Mouse (Mus musculus): ENCODE data around the gene Plxna4. TPM values are rescaled to one million over a fixed set of nuclear protein-coding genes. Genes with fewer than 3 reads are reported as not detected.

Gene Plxna4
- total RNA-seq, 2 experiments from 2014 or later, result 11.2 to 11.8 TPM

DNA sequence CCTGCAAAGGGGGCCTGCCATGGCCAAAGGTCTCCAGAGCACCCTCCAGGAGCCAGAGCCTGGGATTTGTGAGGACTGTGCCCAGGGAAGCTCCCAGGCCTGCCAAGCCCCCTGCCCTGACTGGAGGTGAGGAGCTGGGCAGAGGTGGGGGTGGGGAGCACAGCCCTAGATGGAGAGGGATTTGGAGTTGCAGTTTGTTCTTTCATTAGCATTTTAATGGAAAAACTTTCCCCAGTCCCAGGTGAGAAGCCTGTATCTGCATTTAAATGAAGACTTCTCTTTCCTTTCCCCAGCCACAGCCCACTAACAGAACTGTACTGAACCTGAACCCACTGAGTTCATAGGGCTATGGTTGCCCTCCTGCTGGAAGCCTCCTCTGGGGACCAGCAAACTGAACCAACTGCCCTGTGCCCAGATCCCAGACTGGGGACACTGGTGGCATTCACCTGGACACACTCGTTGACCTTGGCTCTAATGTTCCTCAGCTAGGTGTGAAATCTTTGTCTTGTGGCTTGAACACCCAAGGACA, 385.3 kb downstream of the Plxna4 start:
- intact Hi-C loops (cut with DNase I), result loop anchor here (5.0 kb wide), 1 partner anchor 390 kb away; no protein-coding TSS in a partner anchor

DNA sequence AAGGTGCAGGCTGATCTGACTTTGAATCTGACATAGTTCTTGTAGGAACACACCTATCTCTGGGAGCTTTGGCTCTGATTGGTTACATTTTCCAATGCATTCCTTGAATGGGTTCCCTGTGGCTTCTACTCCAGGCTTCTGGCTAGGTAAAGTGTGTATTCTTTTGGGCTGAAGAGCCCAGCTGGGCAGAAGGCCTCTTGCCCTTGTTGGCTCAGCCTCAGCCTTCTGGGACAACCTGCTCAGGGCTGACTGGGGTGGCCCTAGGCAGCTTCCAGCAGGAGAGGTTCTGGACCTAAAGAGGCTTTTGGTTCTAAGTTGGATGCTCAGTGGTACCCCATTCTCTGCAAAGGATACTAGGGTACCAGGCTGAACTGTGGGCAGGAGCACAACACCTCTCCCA, 386.5 kb downstream of the Plxna4 start:
- DNase-seq, result no peak
- intact Hi-C loops (cut with DNase I), result loop anchor here (5.0 kb wide), 1 partner anchor 391 kb away; no protein-coding TSS in a partner anchor

More for the DNA sequence above, 385.3 kb downstream of the Plxna4 start:
- DNase-seq, result no peak

DNA sequence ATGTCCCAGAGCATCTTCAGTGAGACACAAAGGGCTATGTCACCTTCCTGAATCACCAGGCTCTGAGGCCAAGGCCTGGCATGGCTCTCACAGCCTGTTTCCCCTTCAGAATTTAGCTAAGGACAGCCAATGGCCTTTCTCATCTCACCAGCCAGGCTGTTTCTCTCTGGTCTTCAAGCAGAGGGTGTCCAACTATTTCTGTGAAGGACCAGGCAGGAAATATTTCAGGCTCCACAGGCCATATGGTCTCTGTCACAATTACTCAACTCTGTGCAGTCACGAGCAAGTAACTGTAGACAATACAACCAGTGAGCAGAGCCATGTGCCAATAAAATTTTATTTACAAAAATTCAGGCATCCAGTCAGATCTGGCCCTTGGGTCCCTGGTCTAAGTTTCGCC, 388.4 kb downstream of the Plxna4 start:
- peak in 1 of 2 experiments; percentile 37 for DNase-seq
- intact Hi-C loops (cut with DNase I), result loop anchor here (5.0 kb wide), 1 partner anchor 393 kb away; no protein-coding TSS in a partner anchor

DNA sequence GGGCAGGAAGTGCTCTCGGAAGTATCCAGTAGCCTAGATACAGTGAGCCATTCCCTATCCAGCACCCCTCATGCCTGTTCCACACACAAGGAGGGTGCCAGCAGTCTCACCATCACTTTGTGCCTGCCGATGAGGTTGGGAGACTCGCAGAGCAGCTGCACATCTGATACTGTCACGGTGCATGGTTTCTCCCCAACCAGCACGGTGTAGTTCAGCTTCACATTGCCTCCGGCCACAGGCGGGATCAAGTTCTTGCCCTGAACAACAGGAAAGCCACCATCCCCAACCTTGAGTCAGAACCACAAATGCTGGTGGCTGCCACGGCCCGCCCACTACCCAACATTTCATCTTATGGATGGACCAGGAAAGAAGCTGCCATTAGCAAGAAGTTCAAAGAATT, 391.1 kb downstream of the Plxna4 start:
- intact Hi-C loops (cut with DNase I), result no loop called here
- DNase-seq, result no peak

DNA sequence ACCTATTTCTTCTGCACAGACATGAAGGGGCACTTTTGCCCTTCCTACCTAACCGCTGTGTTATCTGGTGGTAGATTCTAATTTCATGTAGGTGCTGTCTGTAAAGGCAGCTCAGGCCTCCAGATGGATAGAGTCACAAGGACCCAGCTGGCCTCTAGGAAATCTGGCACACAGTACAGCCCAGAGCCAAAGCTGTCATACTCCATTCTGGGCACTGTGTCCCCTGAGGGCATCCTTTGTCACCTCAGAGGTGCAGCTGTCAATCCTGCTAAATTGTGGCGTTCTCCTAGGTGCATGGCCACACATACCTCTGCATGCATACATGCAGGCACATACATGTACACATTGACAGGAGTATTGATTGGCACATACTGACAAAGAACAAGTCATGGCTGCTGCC, 394.9 kb downstream of the Plxna4 start:
- intact Hi-C loops (cut with DNase I), result no loop called here
- no peak for DNase-seq

DNA sequence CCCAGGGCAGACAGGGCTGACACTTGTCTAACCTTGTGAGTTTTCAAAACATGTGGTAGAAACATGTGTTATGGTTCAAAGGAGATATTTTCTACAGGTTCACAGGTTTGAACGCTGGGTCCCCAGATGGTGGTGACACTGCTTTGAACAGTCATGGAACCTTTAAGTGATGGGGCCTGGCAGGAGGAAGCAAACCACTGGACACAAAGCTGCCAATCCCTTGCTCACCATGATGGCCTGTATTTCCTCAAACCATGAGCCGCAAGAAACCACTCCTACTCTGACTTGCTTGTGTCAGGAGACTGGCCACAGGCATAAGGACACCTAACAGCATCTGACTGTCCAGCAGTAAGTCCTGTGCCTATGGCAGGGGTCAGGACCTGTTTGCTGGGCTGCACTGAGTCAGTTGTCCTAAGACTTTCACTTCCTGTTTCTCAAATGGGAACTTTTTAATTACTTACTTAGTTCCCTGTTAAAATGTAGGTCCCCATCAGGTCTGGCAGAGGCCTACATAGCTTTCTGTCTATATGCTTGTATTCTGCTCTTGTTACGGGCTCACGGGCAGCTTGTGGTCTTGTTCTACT, 403.5 kb downstream of the Plxna4 start:
- DNase-seq, result no peak
- intact Hi-C loops (cut with DNase I), result no loop called here

DNA sequence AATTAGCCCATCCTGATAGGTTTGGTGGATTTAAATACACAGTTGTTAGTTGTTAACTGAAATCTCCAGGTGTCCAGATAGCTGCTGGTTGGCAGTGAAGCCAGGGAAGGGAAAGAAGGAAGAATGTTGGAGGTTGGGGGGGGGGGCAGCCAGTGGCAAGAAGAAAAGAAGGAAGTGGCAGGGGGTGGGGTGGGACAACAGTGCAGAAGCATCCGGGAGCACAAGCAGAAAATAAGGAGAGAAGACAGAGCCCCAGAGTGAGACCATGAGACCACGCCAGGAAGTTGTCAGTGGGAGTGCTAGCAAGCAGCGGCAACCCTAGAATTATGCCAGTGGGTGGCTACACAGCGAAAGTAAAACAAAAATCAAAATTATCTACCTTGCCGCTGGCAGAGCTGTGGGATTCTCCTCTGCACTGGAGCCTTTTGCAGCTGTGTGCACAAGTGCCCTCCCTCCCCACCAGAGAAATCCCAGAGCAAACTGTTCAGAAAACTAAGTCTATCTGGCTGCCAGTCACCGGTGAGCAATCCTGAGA, 404.3 kb downstream of the Plxna4 start:
- DNase-seq, result no peak
- intact Hi-C loops (cut with DNase I), result no loop called here

DNA sequence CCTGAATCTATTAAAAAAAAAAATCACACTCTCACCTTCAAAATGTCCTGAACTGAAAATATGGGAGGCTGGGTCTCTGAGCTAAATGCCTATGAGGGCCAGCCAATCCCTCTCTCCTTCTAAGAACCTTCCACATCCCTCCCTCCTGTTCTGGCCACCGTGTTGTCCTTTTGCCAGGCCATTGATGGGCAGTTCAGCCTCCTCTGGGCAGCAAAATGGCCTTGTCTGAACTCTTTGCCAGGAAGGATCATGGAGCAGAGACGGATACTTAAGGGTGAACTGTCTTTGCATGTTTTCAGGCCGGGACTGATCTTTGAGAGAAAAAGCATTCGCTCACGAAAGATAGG, 408.0 kb downstream of the Plxna4 start:
- intact Hi-C loops (cut with DNase I), result no loop called here
- no peak for DNase-seq

DNA sequence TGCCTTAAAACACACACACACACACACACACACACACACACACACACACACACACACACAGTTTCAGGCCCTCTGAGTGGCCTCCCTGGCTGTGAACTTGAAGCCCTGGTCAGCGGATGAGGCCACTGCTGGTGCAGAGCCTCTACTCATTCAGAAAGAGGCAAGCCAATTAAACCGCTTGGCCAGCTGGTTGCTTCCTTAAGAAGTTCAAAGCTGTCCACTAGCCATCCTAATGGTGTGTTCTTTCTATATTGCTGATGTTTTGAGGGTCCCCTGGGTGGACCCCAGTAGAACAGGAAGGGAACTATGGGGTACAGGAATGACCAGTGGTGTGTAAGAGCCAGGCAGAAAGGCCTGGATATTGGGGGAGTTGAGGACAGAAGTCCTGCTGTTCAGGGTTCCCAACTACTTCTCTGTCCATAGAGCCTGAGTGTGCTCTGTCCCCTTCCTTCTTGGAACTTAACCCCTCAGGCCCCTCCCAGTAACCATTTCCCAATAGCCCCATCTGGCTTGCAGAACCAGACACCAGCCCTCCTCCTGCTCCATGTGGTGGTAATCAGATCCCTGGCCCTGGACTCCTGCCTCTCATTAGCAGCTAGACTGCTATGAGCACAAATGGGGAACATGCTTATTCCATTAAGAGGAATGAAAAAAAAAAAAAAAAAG, 408.5 kb downstream of the Plxna4 start:
- intact Hi-C loops (cut with DNase I), result no loop called here
- peak in 1 of 2 experiments; percentile 13 for DNase-seq

DNA sequence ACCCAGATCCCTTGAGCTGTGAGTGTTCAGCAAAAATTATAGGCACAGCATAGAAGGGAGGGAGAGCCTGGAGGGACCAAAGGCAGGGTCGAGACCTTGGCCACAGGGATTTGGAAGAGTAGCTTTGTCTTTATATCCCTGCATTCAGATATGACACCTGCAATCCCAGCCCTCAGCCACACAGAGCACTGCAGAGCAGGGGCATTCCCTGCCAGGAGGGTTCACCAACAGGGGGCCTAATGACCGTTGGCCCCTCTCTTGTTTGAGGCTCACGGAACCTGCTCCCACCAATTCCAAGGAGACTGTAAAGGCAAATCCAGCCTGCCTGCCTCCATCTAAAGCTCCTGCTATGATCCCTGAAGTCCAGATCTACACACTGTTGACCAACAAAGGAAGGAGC, 410.1 kb downstream of the Plxna4 start:
- intact Hi-C loops (cut with DNase I), result no loop called here

DNA sequence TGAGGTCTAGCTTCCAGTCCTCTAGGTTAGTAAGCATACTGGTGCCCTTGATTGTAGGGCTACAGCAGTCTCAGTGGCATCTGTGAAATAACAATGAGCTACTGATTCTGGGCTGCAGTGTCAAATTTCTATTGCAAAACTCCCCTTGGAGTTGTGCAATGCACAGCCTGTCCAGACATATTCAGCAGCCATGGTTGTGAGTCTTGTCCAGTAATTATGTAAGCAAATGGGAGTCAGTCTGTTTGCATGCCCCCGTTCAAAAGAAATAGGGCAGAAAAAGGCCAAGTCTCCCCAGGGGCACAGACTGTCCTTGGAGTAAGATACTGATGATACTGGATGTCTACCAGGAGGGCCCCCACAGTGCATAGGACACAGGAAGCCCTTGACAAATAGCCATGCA, 420.3 kb downstream of the Plxna4 start:
- intact Hi-C loops (cut with DNase I), result loop anchor here (10.0 kb wide), 1 partner anchor 233 kb away; no protein-coding TSS in a partner anchor
- peak; percentile 20 to 35 for DNase-seq

More for the DNA sequence above, 410.1 kb downstream of the Plxna4 start:
- no peak for DNase-seq

DNA sequence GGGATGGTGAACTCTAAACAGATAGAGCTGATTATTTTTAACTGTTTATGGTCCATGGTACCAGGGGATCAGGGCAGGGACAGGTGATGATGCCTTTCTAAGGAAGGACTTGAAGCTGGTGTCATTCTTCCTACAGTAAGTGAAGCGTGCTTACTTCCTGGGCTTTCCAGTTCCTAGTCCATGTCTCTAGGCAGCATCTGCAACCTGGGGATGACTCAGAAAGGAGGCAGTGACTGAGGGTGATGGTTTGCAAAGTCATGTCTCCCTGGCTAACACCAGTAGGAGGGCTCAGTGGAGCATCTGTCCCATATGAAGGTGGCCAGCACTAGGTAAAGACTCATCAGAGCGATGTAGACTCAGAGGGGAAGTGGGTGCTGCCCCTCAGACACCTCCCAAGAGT, 427.6 kb downstream of the Plxna4 start:
- intact Hi-C loops (cut with DNase I), result loop anchor here (10.0 kb wide), 1 partner anchor 226 kb away; no protein-coding TSS in a partner anchor
- no peak for DNase-seq

DNA sequence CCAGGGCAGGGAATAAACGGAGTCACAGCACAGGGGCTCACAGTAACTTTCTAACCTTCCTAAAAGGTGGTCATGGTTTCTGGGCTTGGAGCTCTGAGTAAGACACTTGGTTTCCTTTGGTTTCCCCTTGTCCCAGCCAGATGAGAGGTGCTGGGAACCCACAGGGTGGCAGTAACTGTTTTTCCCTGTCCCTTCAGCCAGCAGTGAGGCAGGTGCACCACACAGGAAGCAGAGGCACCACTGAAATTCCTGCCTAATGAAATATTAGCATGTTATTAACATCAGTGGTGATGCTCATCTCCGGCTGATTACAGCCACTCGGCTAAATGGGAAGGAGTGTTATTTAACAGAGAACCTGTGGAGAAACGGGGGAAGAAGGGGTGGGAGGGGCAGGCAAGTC, 428.1 kb downstream of the Plxna4 start:
- no peak for DNase-seq
- intact Hi-C loops (cut with DNase I), result loop anchor here (10.0 kb wide), 1 partner anchor 225 kb away; no protein-coding TSS in a partner anchor

DNA sequence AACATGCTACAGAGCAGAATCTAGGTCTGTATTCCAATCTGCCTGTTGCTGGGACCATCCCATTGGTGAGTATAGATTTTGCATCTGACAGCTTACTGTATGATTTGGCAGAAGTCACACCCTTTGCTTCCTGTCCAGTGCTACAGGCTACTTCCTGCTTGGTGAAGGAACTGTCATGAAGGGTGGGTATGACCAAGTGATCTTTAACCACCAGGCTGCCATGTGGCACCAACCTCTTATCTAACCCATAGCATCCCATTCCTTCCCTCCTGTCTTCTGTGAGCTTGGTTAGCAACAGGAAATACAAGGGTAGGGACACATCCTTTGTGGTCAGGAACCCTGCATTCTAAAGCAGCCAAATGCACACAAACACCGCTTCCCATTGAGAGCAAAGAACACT, 429.6 kb downstream of the Plxna4 start:
- intact Hi-C loops (cut with DNase I), result no loop called here
- no peak for DNase-seq

DNA sequence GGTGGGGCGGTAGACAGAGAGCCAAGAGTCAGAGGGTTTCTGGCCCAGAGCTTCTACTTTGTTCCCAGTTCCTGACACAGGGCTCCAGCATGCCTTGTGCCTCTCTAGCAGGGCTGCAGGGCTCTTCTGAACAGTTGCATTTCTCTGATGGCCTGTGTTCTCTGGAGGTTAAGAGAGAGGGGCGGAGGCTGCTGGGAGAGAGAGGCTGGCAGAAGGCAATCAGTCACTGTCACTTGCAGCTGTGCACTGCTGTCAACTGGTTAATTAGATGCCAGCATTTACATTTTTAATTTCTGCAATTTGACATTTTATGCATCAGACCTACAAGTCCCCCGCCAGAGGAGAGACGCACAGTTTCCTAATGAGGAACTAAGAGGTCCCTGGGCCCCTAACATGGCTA, 434.8 kb downstream of the Plxna4 start:
- intact Hi-C loops (cut with DNase I), result no loop called here
- DNase-seq, result no peak

DNA sequence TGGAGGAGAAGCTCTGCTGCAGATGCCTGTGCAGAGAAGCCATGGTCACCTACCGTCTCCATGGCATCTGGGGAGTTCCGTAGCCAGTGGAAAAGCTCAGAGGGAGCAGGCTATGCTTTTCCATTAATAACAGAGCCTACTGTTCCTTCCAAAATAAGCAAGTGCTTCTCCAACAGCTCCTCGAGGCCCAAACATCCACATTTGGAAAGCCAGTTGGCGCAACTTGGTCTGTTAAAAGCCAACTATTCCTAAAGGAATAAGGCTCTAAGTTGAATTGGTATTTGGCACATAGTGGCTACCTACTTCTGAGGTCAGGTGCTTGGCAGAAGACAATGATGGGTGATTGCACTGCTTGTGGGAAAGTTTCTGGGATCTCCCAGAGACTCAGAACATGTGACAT, 437.2 kb downstream of the Plxna4 start:
- DNase-seq, result peak; percentile 9 to 11
- intact Hi-C loops (cut with DNase I), result no loop called here

DNA sequence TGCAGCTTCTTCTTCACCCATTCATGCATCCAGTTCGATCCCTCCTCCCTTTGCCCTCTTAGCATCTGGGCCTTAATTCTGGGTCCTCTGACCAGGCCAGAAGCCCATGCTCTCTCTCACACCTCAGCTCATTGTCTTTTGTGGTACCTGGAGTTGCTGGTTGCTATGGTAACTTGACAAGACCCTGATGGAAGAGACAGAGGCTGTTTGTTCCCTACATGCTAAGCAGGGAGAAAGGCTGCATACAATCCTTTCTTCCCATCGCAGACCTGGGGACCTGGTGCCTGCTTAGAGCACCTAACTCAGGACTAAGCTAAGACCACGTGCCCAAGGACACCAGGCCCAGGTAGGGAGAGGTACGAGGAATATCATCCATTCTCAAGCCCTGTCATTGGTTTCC, 443.2 kb downstream of the Plxna4 start:
- intact Hi-C loops (cut with DNase I), result no loop called here
- DNase-seq, result no peak

DNA sequence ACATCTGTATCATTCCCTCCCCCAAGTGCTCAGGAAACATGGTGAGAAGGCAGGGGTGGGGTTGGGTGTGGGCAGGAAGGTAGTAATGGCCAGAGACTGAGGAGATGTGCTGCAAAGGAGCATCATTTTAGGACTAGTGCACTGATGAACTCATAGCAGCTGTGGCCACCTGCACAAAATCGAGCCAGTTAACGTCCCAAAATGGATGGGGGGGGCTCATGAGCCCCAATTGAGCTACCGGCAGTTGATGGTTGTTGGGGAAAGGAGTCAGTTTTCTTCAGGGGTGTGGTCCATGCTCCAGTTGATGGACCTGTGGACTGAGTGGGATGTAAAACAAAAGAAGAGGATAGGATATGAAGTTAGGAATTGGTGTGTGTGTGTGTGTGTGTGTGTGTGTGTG, 448.5 kb downstream of the Plxna4 start:
- intact Hi-C loops (cut with DNase I), result no loop called here
- no peak for DNase-seq

DNA sequence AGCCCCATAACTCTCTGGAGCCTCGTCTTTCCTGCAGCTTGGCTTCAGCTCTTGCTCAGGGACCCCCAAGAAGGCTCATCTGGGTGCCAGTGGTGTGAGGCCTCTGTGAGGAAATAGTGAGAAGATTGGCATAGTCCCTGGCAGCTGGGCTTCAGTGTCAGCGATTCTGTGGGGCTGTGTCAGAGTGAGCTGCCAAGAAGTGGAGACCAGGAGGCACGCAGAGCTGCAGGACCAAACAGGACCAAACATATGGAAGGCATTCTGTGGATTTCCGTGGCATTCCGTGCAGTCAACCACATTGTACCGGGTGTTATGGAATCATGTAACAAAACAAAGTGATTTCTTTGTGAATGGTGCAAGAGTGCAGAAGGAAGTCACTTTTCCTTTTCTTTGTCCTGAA, 461.1 kb downstream of the Plxna4 start:
- intact Hi-C loops (cut with DNase I), result no loop called here
- no peak for DNase-seq

DNA sequence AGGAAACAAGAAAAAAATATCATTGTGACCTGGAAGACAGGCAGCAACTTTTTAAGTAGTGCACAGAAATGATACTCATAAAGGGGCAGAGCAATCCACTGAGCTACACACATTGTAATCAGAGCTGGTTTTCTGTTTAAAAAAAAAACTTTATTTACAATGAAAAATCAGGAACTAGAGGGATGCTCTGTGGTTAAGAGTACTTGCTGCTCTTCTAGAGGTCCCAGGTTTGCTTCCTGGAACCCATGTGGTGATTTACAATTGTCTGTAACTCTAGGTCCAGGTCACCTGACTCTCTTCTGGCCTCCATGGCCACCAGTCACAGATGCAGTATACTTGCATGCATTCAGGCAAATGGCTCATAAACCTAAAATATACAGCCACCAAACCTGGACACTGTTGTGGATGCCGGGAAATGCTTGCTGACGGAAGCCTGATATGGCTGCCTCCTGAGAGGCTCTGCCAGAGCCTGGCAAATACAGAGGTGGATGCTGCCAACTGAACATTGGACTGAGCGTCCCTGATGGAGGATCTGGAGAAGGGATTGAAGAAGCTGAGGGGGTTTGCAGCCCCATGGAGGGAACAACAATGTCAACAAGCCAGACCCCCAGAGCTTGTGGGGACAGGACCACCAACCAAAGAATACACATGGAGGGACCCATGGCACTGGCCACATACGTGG, 465.3 kb downstream of the Plxna4 start:
- intact Hi-C loops (cut with DNase I), result no loop called here
- no peak for DNase-seq

DNA sequence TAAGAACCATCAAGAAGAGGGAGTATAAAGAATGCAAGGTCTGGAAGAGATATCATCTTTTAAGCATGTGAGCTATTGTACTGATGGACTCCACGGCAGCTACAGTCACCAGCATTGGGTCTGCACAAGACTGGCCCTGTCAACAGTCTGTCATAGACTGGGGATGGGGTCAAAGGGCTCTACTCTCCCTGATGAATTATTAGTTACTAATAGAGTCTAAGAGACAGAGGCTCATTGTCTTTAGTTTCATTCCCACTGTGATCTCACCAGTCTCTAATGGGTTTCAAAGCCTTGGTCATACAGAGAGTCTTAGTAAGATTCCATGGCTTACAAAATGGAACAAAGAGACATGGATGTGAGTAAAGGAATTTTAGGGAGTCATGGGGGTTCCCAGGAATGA, 467.1 kb downstream of the Plxna4 start:
- intact Hi-C loops (cut with DNase I), result no loop called here
- no peak for DNase-seq

All from heart, postnatal 36 days (tissue).